Mouse (Mus musculus) liver, embryonic 16.5 days (tissue): ENCODE measurements around the gene Pknox2. TPM values are rescaled to one million over a fixed set of nuclear protein-coding genes. Genes with fewer than 3 reads are reported as not detected.

Experiments used
- ATAC-seq: fragments of 200-750 bp; cut with Nextera tagmentation; 2 replicates; pipeline ENCODE4 v1.8.0; 2017; ENCODE audit warnings: low read depth, mild to moderate bottlenecking, moderate number of reproducible peaks, moderate library complexity
- H3K27ac ChIP-seq: fragments of 300-500 bp; sonication (generic); 2 replicates; pipeline ENCODE4 v1.5.1; 2014; ENCODE audit warnings: mild to moderate bottlenecking, low read length
- H3K27me3 ChIP-seq: fragments of 300-500 bp; sonication (generic); 2 replicates; pipeline ENCODE4 v1.6.1; 2014; ENCODE audit warnings: low read depth, low read length, mixed read lengths; ENCODE audit not compliant: control insufficient read depth, insufficient read depth
- H3K36me3 ChIP-seq: fragments of 300-500 bp; sonication (generic); 2 replicates; pipeline ENCODE4 v1.6.1; 2014; ENCODE audit warnings: mild to moderate bottlenecking; ENCODE audit not compliant: control insufficient read depth, insufficient read depth
- H3K4me1 ChIP-seq: fragments of 300-500 bp; sonication (generic); 2 replicates; pipeline ENCODE4 v1.6.1; 2014; ENCODE audit warnings: low read depth, low read length, mixed read lengths; ENCODE audit not compliant: control insufficient read depth
- H3K4me2 ChIP-seq: fragments of 300-500 bp; sonication (generic); 2 replicates; pipeline ENCODE4 v1.6.1; 2014; ENCODE audit warnings: low read depth, low read length, mixed read lengths
- H3K4me3 ChIP-seq: fragments of 300-500 bp; sonication (generic); 2 replicates; pipeline ENCODE4 v1.5.1; 2014; ENCODE audit warnings: low read depth, mild to moderate bottlenecking, low read length
- H3K9ac ChIP-seq: fragments of 300-500 bp; sonication (generic); 2 replicates; pipeline ENCODE4 v1.6.1; 2014; ENCODE audit warnings: low read depth, low read length
- H3K9me3 ChIP-seq: fragments of 300-500 bp; sonication (generic); replicated peaks from 2 replicates; pipeline ENCODE4 v1.6.1; 2016; ENCODE audit warnings: low read length; ENCODE audit not compliant: control insufficient read depth
- WGBS: fragments of 180-500 bp; shearing (Covaris S2); extraction: QIAGEN DNeasy Blood & Tissue Kit; methylation state at CpG from one replicate; pipeline ENCODE4 v1.1.7; 2014; ENCODE audit not compliant: insufficient replicate concordance; 5-methylcytosine and 5-hydroxymethylcytosine counted together
- polyA plus RNA-seq: library from polyadenylated mRNA; unstranded; fragments of >200 nt; fragmentation: Nextera tagmentation; extraction: Ambion mirVana; gene quantifications from 2 replicates; pipeline ENCODE4 v1.2.1, GENCODE M21; 2015

Gene Pknox2
- polyA plus RNA-seq, 1 experiment from 2014 or later = 0.50 TPM

DNA sequence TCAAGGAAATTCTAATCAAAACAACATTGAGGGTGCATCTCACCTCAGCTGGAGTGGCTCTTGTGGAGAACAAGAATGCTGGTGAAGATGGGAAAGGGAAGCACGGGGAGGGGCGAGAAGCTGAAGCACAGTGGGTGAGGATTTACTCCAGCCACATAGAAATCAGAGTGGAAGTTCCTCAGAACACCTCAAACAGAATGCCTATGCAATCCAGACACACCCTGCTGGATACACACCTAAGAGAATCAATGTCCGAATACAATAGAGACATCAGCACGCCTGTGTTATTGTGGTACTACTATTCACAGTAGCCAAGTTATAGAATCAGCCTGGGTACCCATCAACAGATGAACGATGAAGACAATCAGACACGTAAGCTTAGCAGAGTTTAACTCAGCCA is 18.2 kb downstream of the Pknox2 start:
- Histone ChIP-seq H3K4me3 (no peak overlapping the region), H3K36me3 (no peaks in the 10 kb centered on the region), H3K4me2 (no peak overlapping the region), H3K27me3 (no peaks in the 10 kb centered on the region), H3K4me1 (no peaks in the 10 kb centered on the region), H3K9me3 (no peaks in the 10 kb centered on the region), H3K9ac (no peak overlapping the region), H3K27ac (no peak overlapping the region)
- ATAC-seq = no peak
- 69% methylated on average over 6 of the region's 6 CpGs for WGBS

- Histone ChIP-seq H3K4me1 (no peaks in the 10 kb centered on the region), H3K27ac (no peak overlapping the region), H3K4me2 (no peak overlapping the region), H3K9ac (no peak overlapping the region), H3K4me3 (no peak overlapping the region), H3K27me3 (no peaks in the 10 kb centered on the region), H3K36me3 (no peaks in the 10 kb centered on the region), H3K9me3 (no peaks in the 10 kb centered on the region)
- WGBS = 62% methylated on average over 2 of the region's 2 CpGs
- no peak for ATAC-seq
Measured at GRCm38 (mm10) chr9:37126197-37126596, 21.0 kb downstream of the Pknox2 start.

DNA sequence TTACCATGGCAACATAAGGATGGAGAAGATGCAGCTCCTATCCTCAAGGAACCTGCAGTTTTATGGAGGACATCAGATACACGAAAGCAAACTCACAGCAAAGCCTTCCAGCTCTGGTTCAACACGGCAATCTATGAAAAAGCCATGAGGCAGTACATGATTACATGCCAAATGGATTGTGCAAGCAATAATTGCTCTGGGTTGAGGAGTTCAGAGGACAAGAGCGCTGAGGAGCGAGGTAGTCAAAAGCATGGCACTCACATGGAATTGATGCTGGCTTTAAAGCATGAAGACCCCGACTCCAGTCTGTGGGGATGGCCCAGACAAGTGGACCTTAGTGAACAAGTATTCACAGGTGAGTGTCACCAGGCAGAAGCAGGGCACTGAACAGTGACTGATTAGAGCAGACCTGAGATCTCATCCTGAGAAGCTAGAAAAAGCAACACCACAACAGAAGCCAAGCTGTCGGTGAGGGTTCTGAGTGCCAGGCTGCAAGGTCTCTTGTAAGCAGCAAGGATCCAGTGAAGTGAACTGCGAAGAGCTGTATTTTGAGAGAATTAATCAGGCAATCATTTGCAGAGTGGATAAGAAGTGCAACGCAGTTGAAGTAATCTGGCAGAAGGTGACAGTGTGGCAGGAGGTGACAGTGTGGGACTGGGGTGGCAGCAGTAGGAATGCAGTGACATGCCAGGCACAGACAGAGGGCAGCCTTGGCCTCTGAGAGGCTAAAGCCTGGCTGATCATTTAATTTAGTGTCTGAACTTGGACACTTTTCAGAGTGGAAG is 22.3 kb downstream of the Pknox2 start:
- Histone ChIP-seq H3K4me2 (no peak overlapping the region), H3K4me3 (no peak overlapping the region), H3K36me3 (no peaks in the 10 kb centered on the region), H3K27ac (no peak overlapping the region), H3K9ac (no peak overlapping the region), H3K4me1 (no peaks in the 10 kb centered on the region), H3K9me3 (no peaks in the 10 kb centered on the region), H3K27me3 (no peaks in the 10 kb centered on the region)
- 58% methylated on average over 8 of the region's 8 CpGs for WGBS
- no peak for ATAC-seq

DNA sequence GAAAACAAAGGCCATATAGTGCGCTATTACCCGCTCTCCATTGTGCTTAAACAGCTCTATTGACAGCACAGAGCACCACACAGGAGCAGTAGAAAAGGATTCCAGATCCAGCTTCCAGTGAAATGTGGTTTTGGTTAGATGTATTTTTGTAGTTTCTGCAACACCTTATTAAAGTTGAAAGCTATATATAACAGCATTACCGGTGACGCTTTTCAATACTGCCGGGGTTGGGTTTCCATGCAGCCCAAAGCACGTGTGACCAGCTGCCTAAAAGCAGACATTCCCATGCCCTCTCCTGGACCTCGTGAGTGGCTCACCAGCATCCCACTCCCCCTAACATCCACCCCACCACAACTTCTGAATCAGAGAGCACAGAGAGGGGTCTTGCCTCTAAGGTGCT is 23.8 kb downstream of the Pknox2 start:
- no peak overlapping the region for H3K4me2 ChIP-seq
- H3K27me3 ChIP-seq = no peaks in the 10 kb centered on the region
- no peak overlapping the region for H3K4me3 ChIP-seq
- H3K9me3 ChIP-seq = no peaks in the 10 kb centered on the region
- H3K9ac ChIP-seq = no peak overlapping the region
- WGBS = 71% methylated on average over 7 of the region's 7 CpGs
- no peaks in the 10 kb centered on the region for H3K36me3 ChIP-seq
- H3K27ac ChIP-seq = no peak overlapping the region
- H3K4me1 ChIP-seq = no peaks in the 10 kb centered on the region
- ATAC-seq = no peak

DNA sequence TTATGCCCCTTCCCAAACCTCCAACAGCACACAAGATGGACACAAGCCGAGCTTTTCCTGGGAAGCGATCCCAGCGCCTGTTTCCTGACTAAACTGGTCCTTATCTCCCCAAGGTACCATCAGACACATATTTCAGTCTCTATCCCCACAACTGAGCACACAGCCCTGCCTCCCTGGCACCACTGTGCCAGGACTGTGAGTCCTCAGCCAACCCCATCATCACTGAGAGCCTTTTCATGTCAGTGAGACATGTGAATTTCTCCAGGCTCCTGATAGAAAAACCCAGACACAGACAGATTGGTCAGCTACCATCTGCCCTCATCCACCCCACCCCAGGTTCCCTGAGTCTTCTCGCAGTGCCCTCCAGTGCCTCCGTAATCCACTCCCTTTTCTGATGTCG is 24.2 kb downstream of the Pknox2 start:
- 59% methylated on average over 6 of the region's 6 CpGs for WGBS
- Histone ChIP-seq H3K4me3 (no peak overlapping the region), H3K4me2 (no peak overlapping the region), H3K27ac (no peak overlapping the region), H3K4me1 (no peaks in the 10 kb centered on the region), H3K9me3 (no peaks in the 10 kb centered on the region), H3K36me3 (no peaks in the 10 kb centered on the region), H3K27me3 (no peaks in the 10 kb centered on the region), H3K9ac (no peak overlapping the region)
- ATAC-seq = no peak

DNA sequence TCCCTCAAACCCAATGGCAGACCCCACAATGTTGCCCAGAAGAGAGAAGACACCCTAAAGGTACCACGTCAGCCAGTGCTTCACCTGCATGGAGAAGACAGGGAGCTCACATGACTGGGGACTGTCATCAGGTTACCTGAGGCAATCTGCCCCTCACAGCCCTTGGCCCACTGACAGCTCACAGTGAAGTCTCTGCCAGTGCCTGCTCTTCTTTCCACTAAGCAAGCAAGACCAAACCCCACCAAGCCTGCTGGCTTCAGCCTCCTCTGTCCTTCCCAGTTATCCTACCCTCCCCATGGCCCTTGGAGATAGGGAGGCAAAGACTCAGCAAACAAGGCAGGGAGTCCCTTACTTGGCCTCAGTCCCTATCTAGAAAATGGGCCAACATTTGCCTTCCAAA is 24.8 kb downstream of the Pknox2 start:
- H3K9ac ChIP-seq = no peak overlapping the region

GRCm38 (mm10) chr9:37121761-37122331 is 25.4 kb downstream of the Pknox2 start:
- Histone ChIP-seq H3K4me1 (no peaks in the 10 kb centered on the region), H3K4me2 (no peak overlapping the region), H3K9ac (no peak overlapping the region), H3K27me3 (no peaks in the 10 kb centered on the region), H3K4me3 (no peak overlapping the region), H3K36me3 (no peaks in the 10 kb centered on the region), H3K27ac (no peak overlapping the region), H3K9me3 (no peaks in the 10 kb centered on the region)
- WGBS = 56% methylated on average over 4 of the region's 4 CpGs
- no peak for ATAC-seq

More for the DNA sequence above, 24.8 kb downstream of the Pknox2 start:
- Histone ChIP-seq H3K36me3 (no peaks in the 10 kb centered on the region), H3K27ac (no peak overlapping the region), H3K4me1 (no peaks in the 10 kb centered on the region), H3K4me3 (no peak overlapping the region), H3K27me3 (no peaks in the 10 kb centered on the region), H3K9me3 (no peaks in the 10 kb centered on the region), H3K4me2 (no peak overlapping the region)
- WGBS = 38% methylated on average over 1 of the region's 1 CpGs
- ATAC-seq = no peak

- 62% methylated on average over 6 of the region's 6 CpGs for WGBS
- no peak for ATAC-seq
- H3K27ac ChIP-seq = no peak overlapping the region
Measured at GRCm38 (mm10) chr9:37120801-37121200, 26.4 kb downstream of the Pknox2 start.

DNA sequence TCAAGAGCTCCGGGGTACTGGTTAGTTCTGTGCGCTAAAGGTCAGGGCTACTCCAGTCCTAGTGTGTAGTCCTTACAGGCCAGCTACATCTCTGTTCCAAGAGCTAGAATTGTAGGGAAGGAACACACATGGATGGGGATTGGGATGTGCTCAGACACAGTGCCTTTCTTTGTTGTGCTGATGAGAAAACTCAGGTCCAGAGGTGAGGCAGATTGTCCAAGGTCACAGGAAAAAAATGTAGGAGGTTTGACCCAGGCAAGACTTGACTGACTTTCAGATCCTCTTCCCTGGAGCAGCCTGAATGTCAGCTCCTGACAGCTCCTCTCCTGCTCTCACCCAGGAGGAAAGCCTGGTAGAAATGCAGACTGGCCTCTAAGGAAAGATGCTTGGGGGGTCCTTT is 29.7 kb downstream of the Pknox2 start:
- Histone ChIP-seq H3K27me3 (no peaks in the 10 kb centered on the region), H3K9ac (no peak overlapping the region), H3K4me3 (no peak overlapping the region), H3K4me1 (no peaks in the 10 kb centered on the region), H3K9me3 (no peaks in the 10 kb centered on the region), H3K4me2 (no peak overlapping the region), H3K27ac (no peak overlapping the region), H3K36me3 (no peaks in the 10 kb centered on the region)
- 67% methylated on average over 2 of the region's 2 CpGs for WGBS
- ATAC-seq = no peak

More at GRCm38 (mm10) chr9:37120801-37121200, 26.4 kb downstream of the Pknox2 start:
- Histone ChIP-seq H3K4me2 (no peak overlapping the region), H3K9ac (no peak overlapping the region), H3K36me3 (no peaks in the 10 kb centered on the region), H3K27me3 (no peaks in the 10 kb centered on the region), H3K4me1 (no peaks in the 10 kb centered on the region), H3K4me3 (no peak overlapping the region), H3K9me3 (no peaks in the 10 kb centered on the region)
